Mouse (Mus musculus) gastrocnemius, adult 8-10 months (tissue): ENCODE data around the gene Pigm. TPM values are rescaled to one million over a fixed set of nuclear protein-coding genes. Genes with fewer than 3 reads are reported as not detected.
A peak's percentile ranks its signal among the peaks of the same experiment; 100 is the strongest.

Source experiments
- DNase-seq, 2 experiments: peaks; one replicate each; pipeline ENCODE4 v3.0.0; 2022; ENCODE audit warnings: low spot score in 2 of 2
- total RNA-seq, 4 experiments: library from RNA; stranded (reverse); gene quantifications; 2 replicates each; pipeline ENCODE4 v1.2.4; 2022

The Pigm gene
- 1 to 10 TPM; 3.2 to 3.4 (median 3.2) TPM for total RNA-seq

DNA sequence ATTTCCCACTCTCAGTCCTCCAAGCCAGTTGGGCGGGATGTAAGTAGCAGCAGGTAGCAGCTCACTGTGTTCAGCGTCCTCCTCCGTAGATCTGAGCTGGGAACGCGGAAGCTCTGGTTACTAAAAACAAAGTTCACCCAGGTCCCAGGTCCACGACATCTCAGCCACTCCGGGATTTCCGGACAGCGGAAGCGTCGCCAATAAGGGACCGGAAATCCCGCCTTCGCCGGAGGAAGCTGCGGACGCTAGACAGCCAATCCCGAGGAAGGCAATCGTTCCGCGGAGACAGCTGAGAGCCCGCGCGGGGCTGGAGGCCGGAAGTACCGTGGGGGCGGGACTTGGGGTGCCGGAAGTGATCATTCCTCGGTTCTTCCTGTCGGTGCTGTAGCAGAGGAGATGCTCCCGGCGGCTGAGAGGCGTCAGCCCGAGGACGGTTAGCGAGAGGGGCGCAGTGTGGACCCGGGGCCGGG lies at the start of gene Pigm:
TSS of gene Pigm (plus strand) at position 349 of the 470 bp plus-strand sequence.
- DNase-seq, result peak; percentile 95 to 96

DNA sequence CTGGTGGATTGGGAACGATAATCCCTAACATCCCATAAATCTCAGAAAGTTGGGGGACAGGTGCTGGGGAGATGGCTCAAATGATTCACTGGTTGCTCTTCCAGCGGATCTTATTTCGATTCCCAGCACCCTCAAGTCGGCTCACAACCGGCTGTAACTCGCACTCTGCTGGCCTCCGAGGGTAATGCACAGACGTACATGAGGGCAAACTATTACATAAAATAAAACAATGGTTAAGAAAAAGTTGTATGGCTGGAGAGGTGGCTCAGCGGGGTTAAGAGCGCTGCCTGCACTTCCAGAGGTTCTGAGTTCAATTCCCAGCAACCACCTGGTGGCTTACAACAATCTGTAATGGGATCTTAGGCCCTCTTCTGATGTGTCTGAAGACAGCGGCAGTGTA lies 49.7 kb upstream of the Pigm start:
- no peak for DNase-seq

DNA sequence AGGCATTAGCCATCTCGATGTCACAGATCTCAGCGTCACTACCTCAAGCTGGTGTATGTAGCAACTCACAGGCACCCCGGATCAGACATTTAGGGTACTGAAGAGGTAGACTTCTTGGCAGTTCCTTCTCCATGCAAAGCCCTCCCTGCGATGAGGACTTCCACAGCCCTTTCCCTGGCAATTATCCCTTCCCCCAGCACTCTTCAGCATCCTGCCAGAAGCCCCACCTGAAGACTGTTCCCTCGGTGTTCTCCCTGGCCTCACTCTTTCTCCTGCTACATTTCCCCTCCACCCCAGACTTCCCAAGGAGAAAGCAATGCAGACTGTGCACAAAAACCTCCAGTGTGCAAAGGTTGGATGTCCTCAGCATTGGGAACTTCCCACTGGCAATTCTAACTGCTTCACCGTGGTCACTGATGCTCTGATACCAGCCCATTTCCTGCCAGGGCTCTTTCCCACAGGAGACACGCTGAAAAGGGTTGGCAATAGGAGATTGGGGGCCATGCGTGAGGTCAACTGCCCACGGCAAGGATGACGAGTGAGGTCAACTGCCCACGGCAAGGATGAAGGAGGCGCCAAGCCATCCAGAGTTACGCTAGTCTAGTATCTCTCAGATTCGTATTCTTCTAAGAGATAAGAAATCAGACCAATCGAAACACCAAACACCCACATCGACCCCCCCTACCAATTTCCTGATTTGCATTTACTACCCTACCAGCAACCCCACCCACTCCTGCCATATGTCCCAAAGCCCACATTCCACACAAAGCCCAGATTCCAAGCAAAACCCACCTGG lies 48.9 kb upstream of the Pigm start:
- DNase-seq, result no peak

DNA sequence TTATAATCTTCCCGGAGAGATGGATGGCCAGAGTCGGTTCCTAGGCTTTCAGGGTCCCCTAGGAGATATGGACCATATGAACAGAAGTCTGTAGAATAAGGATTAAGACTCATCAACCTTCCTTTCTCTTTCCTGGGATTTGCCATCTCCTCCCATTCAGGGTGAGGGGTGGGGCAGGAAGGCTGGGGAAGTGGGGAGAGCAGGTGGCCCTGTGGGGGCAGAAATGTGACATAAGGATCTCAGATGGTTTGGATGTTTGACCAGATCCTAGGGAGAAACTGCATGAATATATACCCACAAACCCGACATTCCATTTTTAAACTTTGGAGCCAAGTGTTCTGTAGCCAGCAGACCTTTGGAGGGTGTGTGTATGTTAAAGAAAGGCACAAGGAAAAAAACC lies 48.3 kb upstream of the Pigm start:
- no peak for DNase-seq

DNA sequence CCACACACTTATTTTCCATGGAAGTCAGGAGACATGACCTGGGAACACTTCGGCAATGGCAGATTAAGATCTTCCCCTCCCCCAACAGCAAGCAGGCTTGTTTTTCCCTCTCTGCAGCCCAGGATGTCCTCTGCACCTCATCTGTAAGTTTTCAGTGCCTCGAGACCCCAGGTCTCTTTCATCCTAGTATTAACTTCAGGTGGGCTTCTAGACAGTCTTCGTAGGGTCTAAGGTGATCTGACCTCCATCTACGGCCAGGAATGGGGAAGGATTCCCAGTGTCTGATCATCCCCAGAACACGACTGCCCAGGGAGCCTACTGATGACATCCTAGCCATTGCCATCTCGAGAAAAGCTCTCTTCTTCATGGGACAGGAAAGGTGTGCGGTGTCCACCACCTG lies 47.9 kb upstream of the Pigm start:
- DNase-seq, result no peak

DNA sequence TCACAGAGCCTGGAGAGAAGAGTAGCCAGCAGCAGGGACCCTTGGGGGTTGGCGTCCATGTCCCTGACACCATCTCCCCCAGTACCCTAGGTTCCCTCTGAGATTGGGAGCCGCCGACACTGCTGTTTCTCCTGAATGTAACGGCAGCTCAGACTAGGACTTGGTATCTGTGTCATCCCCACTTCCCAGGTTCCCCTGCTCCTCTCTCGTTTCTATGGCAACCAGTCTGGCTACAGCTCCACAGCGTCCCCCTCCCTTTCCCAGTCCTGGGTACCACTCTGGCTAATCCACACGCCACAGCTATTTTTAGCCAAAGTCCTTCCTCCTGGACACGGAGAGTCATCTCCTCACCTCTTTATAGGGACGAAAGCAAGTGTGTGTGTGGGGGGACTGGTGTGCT lies 47.2 kb upstream of the Pigm start, which contains the start of gene Kcnj9:
TSS of gene Kcnj9 (minus strand) at position 188 of the 400 bp plus-strand sequence.
- no peak for DNase-seq

DNA sequence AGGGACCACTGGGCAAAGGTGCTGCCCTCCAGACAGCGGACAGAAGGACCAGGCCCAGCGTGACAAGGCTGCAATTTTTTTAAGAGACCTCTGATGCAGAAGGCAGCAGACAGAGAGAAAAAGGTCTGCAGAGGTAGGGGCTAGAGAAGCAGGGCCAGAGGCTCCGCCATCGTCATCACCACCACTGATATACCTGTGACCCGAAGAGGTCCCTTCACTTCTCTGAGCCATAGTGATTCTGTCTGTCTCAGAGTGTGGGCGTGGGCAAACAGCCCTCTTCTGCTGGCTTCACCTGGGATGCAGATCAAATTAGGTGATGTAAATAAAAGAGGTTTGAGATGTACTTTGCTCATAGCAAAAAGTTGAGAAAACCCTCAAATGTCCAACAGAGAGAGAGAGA lies 46.7 kb upstream of the Pigm start:
- no peak for DNase-seq

DNA sequence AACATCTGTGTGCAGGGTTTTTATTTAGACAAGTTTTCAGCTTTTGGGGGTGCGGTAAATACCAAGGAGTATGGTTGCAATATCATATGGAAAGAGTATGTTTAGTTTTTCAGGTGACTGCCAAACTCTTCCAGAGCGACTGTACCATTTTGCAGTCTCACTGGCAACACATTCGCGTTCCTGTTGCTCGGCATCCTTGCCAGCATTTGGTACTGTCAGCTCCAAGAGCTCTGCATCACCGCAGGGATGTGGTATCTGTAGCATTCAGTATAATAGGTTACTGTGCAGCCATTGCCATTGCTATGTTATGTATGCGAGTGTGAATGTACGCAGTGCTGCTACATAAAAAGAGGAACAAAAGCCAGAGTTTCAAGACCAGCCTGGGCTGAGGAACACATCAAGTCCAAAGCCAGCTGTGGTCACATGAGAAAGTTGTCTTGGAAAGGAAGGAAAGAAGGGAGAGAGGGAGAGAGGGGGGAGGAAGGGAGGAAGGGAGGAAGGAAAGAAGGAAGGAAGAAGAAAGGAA lies 44.9 kb upstream of the Pigm start:
- DNase-seq, result no peak

DNA sequence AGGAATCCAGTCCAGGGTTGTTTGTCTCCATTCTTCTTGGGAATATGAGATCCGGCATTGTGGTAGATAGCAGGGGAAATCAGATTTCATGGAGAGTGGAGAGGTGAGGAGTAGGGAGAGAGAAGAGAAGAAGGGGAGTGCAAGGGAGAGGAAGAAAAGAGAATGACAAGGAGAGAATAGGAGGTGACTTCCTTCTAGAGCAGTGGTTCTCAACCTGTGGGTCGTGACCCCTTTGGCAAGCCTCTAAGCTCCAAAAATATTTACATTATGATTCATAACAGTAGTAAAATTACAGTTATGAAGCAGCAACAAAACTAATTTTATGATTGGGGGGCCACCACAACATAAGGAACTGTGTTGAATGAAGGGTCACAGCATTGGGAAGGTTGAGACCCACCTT lies 43.4 kb upstream of the Pigm start:
- no peak for DNase-seq

DNA sequence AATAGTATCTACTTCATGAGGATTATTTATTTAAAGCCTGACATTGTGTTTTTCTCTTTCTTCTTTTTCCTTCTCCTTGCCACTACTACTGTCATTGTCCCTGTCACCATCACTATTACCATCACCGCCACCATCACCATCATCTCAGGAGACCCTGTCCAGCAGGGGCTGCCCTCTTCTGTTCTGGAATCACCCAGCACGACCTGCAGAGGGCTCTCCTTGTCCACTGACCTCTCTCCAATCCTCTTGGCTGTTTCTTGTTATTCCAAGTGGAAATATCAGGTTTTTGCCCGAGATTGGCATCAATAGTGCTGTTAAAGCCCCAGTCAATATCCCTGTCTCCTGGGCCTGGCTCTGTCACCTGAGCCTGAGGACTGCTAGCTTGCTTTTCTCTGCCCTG lies 42.8 kb upstream of the Pigm start:
- DNase-seq, result no peak

DNA sequence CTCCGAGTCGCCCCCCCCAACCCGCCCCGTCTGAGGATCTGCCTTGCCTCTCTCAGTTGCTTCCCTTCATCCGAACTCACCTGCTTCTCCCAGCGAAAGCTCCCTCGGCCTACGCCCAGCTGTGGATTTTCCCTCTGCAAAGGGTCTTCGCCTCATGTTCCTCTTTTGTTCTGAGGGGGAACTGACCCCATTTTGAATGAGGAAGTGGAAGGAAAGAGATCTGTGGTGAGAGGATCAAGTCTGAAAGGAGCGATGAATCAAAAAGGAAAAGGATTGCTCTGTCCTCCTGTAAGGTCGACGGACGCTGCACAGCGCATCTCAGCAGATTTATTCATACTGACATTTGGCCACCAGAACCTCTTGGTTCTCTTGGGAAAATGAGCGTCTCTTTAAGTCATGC lies 40.5 kb upstream of the Pigm start:
- no peak for DNase-seq

DNA sequence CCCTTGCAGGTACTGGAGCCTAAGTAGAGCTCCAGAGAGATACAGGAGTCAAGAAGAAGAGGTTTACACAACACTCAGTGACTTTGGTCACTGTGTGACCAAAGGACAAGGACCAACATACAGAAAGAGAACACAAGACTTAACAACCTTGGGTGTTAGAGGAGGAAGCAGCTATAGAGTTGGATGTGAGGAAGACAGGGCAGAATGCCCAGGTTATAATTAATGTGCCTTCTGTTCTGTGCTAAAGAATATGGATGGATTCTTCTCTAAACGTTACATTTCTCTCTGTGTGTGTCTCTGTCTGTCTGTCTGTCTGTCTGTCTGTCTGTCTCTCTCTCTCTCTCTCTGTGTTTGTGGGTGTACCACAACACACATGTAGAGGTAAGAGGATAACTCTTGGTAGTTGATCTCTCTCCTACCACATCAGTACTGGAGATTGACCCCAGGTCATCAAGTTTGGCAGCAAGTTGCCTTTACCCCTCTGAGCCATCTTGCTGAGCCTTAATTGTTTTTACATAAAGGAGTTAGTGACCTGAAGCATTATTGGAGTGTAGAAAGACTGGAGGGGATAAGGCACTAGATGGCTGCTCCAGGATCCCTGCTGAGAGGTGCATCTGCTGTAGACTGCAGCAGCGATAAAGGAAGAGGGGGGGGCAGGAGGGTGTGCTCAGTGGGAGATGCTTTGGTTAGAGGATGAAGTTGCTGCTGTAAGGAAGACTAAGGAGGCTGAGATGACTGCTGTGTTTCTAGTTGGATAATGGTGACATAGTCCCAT lies 38.7 kb upstream of the Pigm start:
- DNase-seq, result no peak

DNA sequence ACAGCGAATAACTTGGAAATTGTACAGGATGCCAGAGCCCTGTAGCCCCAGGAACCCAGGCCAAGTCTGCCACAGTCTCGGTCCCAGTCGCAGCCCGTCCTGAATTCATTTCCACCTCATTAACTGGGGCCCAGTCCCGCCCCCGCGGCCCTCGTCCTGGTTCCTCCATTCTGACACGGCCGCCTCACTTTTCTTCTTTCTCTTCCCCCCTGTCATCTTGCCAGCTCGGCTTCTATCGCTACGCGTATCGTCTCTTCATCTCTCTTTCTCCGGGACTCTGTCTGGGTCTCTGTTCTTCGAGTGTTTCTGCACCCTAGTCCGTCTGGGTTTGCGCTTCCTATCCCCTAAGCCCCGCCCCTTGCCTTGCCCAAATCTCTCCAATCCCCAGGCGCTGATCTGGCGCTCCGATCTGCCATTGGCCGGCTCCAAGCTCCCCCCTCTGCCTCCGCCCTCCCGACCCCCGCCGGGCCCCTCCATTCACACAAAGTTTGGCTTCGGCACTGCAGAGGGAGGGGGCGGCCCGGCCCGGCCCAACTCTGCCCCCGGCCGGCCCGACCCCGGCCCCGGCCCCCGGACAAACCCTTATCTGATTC lies 35.5 kb upstream of the Pigm start, which contains the start of gene Kcnj10:
TSS of gene Kcnj10 (plus strand) at position 482 of the 593 bp plus-strand sequence.
- DNase-seq, result peak in 1 of 2 experiments; percentile 27

DNA sequence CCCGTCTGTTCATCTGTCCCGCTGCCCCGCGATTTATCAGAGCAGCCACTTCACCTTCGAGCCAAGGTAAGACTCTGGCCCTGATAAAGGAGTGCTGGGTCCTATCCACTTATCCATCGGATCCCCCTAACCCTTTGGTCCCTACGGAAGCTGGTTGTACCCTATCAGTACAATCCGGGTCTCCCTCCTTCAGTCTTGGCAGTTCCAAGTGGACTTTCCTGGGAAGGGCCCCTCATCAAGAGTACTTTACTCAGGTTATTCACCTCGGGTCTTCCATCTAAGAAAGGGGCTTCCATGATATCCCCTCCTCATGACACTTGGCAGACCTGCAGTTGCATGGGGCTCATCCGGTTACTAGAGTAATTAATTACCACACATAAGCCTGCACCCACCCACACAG lies 35.0 kb upstream of the Pigm start:
- no peak for DNase-seq

DNA sequence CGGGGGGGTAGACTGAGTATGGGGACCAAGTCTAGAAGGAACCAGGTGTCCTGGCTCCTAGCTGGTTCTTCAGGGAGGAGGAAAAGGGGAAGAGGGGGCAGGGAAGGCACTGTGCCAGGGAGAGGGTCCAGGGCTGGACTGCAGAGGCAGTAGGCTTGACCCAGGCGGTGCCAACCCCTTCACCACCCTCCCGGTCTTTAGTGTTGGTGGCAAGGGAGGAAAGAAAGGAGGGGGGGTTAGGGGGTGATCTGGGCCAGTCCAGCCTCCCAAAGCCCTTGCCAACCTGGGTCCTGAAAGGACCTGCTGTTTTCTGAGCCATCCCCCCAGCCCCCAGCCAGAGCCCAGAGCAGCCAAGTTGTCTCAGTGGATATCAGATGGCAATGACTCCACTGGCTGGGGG lies 33.6 kb upstream of the Pigm start:
- no peak for DNase-seq

DNA sequence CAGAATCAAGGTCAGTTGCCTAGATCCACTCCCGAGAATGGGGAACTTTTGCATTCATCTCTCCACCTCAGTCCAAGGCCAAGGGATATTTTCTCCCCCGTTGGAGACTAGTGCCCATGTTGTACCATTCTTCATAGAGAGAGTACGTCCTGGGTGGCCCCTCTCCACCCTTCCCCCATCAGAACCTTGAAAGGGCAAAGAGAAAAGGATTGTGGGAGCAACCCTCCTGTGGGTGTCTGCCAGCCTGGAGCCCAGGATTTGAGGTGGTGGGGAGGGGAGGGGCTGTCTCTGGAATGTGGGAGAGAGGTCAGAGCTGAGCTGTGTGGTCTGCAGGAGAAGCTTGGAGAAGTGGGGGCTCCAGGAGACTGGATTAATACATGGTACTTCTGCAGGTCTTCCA lies 32.4 kb upstream of the Pigm start:
- DNase-seq, result no peak

DNA sequence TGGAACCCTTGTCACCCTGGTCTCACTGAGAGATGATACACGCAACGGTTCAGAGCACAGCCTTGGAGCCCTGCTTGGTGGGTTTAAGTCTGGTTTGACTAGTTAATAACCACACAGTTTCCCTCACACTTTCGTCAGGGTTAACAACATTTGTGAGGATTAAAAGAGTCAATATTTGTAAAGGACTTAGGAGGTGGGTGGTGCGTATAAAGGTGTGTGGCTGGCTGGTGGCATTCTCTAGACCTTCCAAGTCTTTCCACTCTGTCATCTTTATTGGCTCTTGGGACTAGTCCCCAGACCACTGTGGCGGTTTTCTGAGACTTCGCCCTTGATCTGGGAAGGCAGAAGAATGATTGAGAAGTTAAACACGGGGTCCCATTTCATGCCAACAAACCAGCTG lies 31.5 kb upstream of the Pigm start:
- DNase-seq, result no peak

DNA sequence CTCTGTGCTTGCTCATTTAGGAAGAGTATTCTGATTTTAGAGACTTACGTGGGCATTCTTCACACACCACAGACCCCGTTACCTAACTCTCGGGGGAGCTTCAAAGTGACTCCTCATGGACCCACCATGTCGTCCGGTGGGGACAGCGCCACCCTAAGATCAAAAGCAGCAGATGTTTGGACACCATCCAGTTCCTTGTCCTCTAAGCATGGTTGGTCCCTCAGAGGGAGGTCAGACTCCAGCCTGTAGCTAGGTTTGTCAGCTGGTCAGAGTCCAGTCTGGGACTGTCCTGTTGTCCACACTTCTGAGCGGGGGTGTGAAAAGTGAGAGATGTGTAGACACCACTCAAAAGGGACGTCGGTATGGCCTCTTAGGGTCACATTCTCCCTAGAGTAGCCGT lies 29.6 kb upstream of the Pigm start:
- DNase-seq, result no peak

DNA sequence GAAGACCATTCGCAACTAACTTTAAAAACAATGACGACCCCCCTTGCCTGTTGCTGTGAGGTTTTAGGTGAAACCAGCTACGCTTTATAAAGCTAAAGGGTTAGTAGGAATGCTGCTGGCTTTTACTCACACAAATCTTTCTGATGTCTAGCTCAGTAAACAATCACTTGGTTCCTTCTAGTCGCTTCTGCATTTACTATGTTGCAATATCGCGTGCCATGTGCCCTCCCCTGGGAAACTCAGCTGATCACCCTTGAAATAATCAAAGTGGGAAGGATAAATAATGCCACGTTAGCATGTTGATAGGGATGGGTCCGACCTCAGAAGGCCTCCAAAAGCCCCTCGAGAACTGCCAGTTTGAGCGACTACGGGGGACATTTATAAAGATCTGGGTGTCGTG lies 29.0 kb upstream of the Pigm start:
- DNase-seq, result no peak

DNA sequence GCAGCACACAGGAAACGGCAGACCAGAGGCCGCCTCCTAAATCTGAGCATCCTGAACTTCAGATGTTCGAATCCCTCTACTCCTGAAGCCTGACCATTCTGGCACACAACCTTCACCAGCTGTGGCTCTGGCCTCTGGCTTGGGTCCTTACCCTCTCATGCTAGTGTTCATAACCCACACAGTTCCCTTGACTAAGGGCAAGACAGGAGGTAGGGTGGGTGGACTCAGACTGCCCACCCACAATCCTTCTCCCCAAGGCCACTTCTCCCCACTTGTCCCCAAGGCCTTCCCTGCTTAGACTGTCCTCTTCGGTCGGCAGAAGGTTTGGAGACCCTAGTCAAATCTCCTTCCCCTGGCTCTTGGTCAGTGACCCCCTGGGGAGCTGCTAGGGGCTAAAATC lies 26.8 kb upstream of the Pigm start:
- DNase-seq, result no peak

DNA sequence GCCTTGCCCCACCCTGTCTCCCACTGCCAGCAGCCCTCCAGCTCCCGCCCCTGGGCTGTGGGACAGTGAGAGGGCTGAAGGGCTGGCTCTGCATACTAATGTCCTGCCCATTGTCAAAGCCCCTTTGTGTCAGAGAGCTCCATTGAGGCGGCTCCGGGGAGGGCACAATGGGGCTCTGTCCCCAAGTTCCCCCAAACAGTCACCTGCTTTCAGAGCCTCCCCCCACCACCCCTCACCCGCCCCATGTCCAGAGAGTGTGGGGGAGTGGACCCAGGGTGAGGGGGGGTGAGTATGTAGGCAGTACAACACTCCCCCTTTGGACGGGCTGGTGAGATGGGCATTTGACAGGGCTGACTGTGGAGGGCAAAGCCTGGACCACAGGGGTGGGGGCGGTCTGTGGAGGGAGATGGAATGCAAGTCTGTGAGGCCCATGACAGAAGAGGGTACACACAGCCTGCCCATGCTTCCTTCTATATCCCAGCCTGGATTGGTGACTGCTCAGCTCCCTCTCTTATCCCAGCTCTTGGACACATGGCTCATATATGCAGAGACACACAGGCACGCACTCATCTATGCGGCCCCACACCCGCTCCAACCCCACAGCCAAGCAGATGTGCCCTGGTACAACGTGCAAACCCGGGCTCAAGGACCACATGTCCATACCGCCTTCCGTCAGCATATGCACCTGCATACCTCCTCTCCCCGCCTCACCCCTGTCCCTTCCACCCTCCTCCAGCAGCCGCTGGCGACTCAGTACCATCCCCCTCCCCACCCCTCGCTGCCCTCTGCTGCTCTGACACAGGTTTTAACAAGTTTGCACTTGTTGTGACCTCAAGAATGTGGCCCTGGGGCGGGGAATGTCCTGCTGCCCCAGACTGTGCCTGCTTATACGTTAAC lies 26.2 kb upstream of the Pigm start:
- DNase-seq, result no peak
